Mouse (Mus musculus) G1E-ER4 (cell line): ENCODE measurements around the gene Isyna1. TPM values are rescaled to one million over a fixed set of nuclear protein-coding genes. Genes with fewer than 3 reads are reported as not detected.

Source experiments
- GATA1 ChIP-seq: IDR thresholded peaks from one replicate; pipeline ENCODE4 v1.8.0; 2012; ENCODE audit warnings: low read length, inconsistent platforms
- polyA plus RNA-seq: library from polyadenylated mRNA; stranded (reverse); fragments of >175 nt; gene quantifications from 2 replicates; pipeline ENCODE4 v1.2.3, GENCODE M21; 2012

Gene Isyna1
- polyA plus RNA-seq, 1 experiment = 204 TPM

- no peak for TF ChIP-seq GATA1
Observed at GRCm38 (mm10) chr8:70596216-70596615, 2.0 kb downstream of the Isyna1 start.

- no peak for TF ChIP-seq GATA1
Observed at GRCm38 (mm10) chr8:70596775-70597416, 2.7 kb downstream of the Isyna1 start.

- no peak for TF ChIP-seq GATA1
Observed at GRCm38 (mm10) chr8:70597417-70598272, 3.5 kb downstream of the Isyna1 start.

- no peak for TF ChIP-seq GATA1
Observed at GRCm38 (mm10) chr8:70598283-70598682, 4.1 kb downstream of the Isyna1 start.

GRCm38 (mm10) chr8:70598722-70599121, 4.5 kb downstream of the Isyna1 start:
- TF ChIP-seq GATA1 = no peak

- TF ChIP-seq GATA1 = no peak
Observed at GRCm38 (mm10) chr8:70599507-70600290, 5.5 kb downstream of the Isyna1 start.

GRCm38 (mm10) chr8:70600473-70601270, 6.5 kb downstream of the Isyna1 start:
- no peak for TF ChIP-seq GATA1

- TF ChIP-seq GATA1 = no peak
Observed at GRCm38 (mm10) chr8:70601271-70601649, 7.1 kb downstream of the Isyna1 start.

GRCm38 (mm10) chr8:70602139-70602811, 8.1 kb downstream of the Isyna1 start:
- TF ChIP-seq GATA1 = no peak

- no peak for TF ChIP-seq GATA1
Observed at GRCm38 (mm10) chr8:70604558-70604957, 10.4 kb downstream of the Isyna1 start.

GRCm38 (mm10) chr8:70605871-70606779, 12.0 kb downstream of the Isyna1 start:
- no peak for TF ChIP-seq GATA1

- no peak for TF ChIP-seq GATA1
Observed at GRCm38 (mm10) chr8:70606780-70607602, 12.8 kb downstream of the Isyna1 start.

- no peak for TF ChIP-seq GATA1
Observed at GRCm38 (mm10) chr8:70607603-70607897, 13.4 kb downstream of the Isyna1 start.
